Mouse (Mus musculus) kidney, postnatal 0 days (tissue): ENCODE results near the gene Smc2. TPM values are rescaled to one million over a fixed set of nuclear protein-coding genes. Genes with fewer than 3 reads are reported as not detected.
"Not testable (repeated sequence)": the region's sequence is repeated elsewhere in the genome, so short reads cannot be mapped to it uniquely, and the experiment has no call there.

Experiments used
- ATAC-seq: fragments of 200-750 bp; cut with Nextera tagmentation; replicated peaks from 2 replicates; pipeline ENCODE4 v1.8.0; 2017; ENCODE audit warnings: low read depth, moderate number of reproducible peaks, moderate TSS enrichment, moderate library complexity; ENCODE audit not compliant: low FRiP score
- DNase-seq: peaks from one replicate; pipeline ENCODE4 v3.0.0-alpha.2; 2016; ENCODE audit warnings: low spot score
- H3K27ac ChIP-seq: fragments of 300-500 bp; sonication (generic); 2 replicates; pipeline ENCODE4 v1.5.1; 2014; ENCODE audit warnings: mild to moderate bottlenecking
- H3K27me3 ChIP-seq: fragments of 300-500 bp; sonication (generic); 2 replicates; pipeline ENCODE4 v1.6.1; 2014; ENCODE audit warnings: low read length, mixed read lengths; ENCODE audit not compliant: insufficient read depth
- H3K36me3 ChIP-seq: fragments of 300-500 bp; sonication (generic); 2 replicates; pipeline ENCODE4 v1.6.1; 2014; ENCODE audit warnings: low read length, mixed read lengths; ENCODE audit not compliant: insufficient read depth
- H3K4me1 ChIP-seq: fragments of 300-500 bp; sonication (generic); replicated peaks from 2 replicates; pipeline ENCODE4 v1.6.1; 2014; ENCODE audit warnings: antibody characterized with exemption, low read length, mixed read lengths; ENCODE audit not compliant: insufficient read depth
- H3K4me2 ChIP-seq: fragments of 300-500 bp; sonication (generic); 2 replicates; pipeline ENCODE4 v1.6.1; 2014; ENCODE audit warnings: mild to moderate bottlenecking, low read length, moderate library complexity, mixed read lengths
- H3K4me3 ChIP-seq: fragments of 300-500 bp; sonication (generic); replicated peaks from 2 replicates; pipeline ENCODE4 v1.5.1; 2014; ENCODE audit warnings: low read depth, low read length
- H3K9ac ChIP-seq: fragments of 300-500 bp; sonication (generic); 2 replicates; pipeline ENCODE4 v1.6.1; 2014; ENCODE audit warnings: low read depth, low read length
- H3K9me3 ChIP-seq: fragments of 300-500 bp; sonication (generic); replicated peaks from 2 replicates; pipeline ENCODE4 v1.6.1; 2016; ENCODE audit warnings: low read length, inconsistent platforms, mixed read lengths
- CTCF ChIP-seq: IDR thresholded peaks from 2 replicates; pipeline ENCODE4 v1.5.1; 2016; ENCODE audit warnings: antibody characterized with exemption, low read depth, mild to moderate bottlenecking, moderate library complexity
- WGBS: fragments of 180-500 bp; shearing (Covaris S2); extraction: QIAGEN DNeasy Blood & Tissue Kit; methylation state at CpG from one replicate; pipeline ENCODE4 v1.1.7; 2014; 5-methylcytosine and 5-hydroxymethylcytosine counted together
- polyA plus RNA-seq: library from polyadenylated mRNA; unstranded; fragments of >200 nt; fragmentation: Nextera tagmentation; extraction: Ambion mirVana; gene quantifications from 2 replicates; pipeline ENCODE4 v1.2.1, GENCODE M21; 2015

Gene Smc2
- polyA plus RNA-seq, result 123 and 140 TPM in 2 replicates

DNA sequence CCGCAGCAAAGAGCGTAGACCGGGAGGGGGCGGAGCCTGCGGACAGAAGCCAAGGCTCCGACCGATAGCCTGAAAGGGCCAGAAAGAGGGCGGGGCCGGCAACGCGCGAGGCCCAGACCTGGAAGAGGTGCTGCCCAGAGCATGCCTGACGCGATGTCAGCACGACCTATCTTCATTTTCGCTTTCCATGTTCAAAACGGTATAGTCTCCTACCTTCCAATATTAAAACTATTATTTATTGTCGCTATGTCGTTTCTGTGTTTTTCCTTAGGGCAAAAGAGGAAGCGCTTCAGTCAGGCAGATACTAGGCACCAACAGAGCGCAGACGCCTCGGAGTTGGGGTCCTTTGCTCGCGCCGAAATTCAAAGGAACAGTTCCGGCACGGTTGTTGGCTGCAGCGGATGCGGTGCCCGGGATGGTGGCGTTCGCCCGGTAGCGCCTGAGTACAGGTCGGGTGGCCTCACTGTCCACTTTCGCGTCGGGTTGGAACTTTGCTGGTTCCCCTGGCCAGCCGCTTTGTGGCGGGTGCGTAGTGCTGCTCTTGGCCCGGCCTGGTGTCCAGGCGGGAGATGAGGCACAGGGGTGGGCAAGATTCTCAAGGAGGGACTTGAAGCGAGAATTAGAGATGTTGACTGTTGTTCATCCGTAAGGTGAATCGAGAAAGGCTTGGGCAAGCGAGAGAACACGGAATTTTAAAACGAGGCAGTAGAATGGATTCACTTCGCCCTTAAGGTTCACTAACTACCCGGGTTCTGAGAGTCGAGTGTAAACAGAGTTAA is at the start of gene Smc2:
Gene Smc2 (plus strand): TSS at position 358 of the 779 bp plus-strand sequence.
- no peaks in the 10 kb centered on the region for H3K27me3 ChIP-seq
- no peak for TF ChIP-seq CTCF
- DNase-seq (peak; percentile 99), ATAC-seq (peak; percentile 100)
- peak within 1 kb of the TSS; percentile 85 for H3K27ac ChIP-seq
- peak within 1 kb of the TSS; percentile 81 for H3K4me3 ChIP-seq
- H3K9me3 ChIP-seq, result no peaks in the 10 kb centered on the region
- H3K4me1 ChIP-seq, result no peaks in the 10 kb centered on the region; the same call in 1 of the 2 replicates
- 0 out of 2 replicates have a peak, but pooled peaks cover 6% of the 10 kb centered on the region for H3K36me3 ChIP-seq
- H3K4me2 ChIP-seq, result peak within 1 kb of the TSS; percentile 83
- peak within 1 kb of the TSS; percentile 64 for H3K9ac ChIP-seq
- under 1% methylated on average over 53 of the region's 53 CpGs for WGBS

GRCm38 (mm10) chr4:52411587-52411986 is 27.5 kb upstream of the Smc2 start:
- no peak overlapping the region for H3K4me3 ChIP-seq
- WGBS, result 76% methylated on average over 2 of the region's 2 CpGs
- no peaks in the 10 kb centered on the region for H3K36me3 ChIP-seq
- no peak overlapping the region for H3K4me2 ChIP-seq
- no peaks in the 10 kb centered on the region for H3K9me3 ChIP-seq
- H3K4me1 ChIP-seq, result no peaks in the 10 kb centered on the region
- H3K9ac ChIP-seq, result no peak overlapping the region
- no peak for TF ChIP-seq CTCF
- H3K27ac ChIP-seq, result no peak overlapping the region
- ATAC-seq, result no peak
- no peak for DNase-seq
- no peaks in the 10 kb centered on the region for H3K27me3 ChIP-seq

GRCm38 (mm10) chr4:52423653-52424052 is 15.4 kb upstream of the Smc2 start:
- no peak for TF ChIP-seq CTCF
- no peaks in the 10 kb centered on the region for H3K27me3 ChIP-seq
- ATAC-seq, result no peak

DNA sequence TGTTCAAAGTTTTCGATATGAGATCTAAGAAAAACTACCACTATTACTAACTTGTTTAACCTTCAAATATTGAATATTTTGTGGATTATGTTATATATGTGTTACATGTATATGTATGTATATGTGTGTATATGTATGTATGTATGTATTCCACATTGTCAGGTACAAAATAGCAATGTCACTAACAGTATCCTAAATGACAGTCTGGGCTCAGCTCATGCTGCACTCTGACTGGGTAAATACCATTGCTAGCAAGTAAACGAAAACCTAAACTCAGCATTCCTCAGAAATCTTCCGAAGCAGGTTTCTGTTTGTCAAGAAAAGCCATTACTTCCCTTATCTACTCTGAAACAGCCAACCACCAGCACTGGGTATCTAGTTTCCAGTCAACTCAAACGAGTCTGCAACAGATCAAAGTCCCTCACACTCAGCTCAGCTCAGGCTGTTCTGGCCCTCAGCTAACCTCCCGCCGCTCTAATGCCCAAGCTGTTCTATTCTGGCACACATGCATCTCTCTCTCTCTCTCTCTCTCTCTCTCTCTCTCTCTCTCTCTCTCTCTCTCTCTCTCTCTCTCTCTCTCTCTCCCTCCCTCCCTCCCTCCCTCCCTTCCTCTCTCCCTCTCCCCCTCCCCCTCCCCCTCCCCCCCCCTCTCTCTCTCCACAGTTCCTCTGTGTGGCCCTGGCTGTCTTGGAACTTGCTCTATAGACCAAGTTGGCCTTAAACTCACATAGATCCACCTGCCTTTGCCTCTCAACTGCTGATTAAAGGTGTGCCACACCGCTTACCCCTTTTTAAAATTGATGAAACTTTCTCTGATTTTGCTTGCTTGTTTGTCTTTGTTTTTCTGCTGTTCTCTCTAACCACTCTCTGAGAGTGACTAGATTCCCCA is 9.5 kb upstream of the Smc2 start:
- Histone ChIP-seq H3K36me3 (no peaks in the 10 kb centered on the region), H3K9me3 (no peaks in the 10 kb centered on the region), H3K27ac (no peak overlapping the region), H3K27me3 (no peaks in the 10 kb centered on the region), H3K4me3 (no peak overlapping the region), H3K4me2 (no peak overlapping the region), H3K4me1 (no peaks in the 10 kb centered on the region), H3K9ac (no peak overlapping the region)
- no peak for TF ChIP-seq CTCF
- WGBS, result 43% methylated on average over 7 of the region's 7 CpGs
- ATAC-seq (peak; percentile 84; the same call in 1 of the 2 replicates), DNase-seq (peak; percentile 48)

More at GRCm38 (mm10) chr4:52423653-52424052, 15.4 kb upstream of the Smc2 start:
- Histone ChIP-seq H3K27ac (no peak overlapping the region), H3K4me2 (no peak overlapping the region), H3K36me3 (no peaks in the 10 kb centered on the region), H3K9me3 (no peaks in the 10 kb centered on the region), H3K4me3 (no peak overlapping the region), H3K4me1 (no peaks in the 10 kb centered on the region), H3K9ac (no peak overlapping the region)
- WGBS, result 42% methylated on average over 4 of the region's 4 CpGs
- peak; percentile 40 for DNase-seq

GRCm38 (mm10) chr4:52435551-52435950 is 3.5 kb upstream of the Smc2 start:
- not testable (repeated sequence) for H3K4me2 ChIP-seq, H3K9me3 ChIP-seq, ATAC-seq, H3K4me1 ChIP-seq, H3K36me3 ChIP-seq, H3K27me3 ChIP-seq, H3K9ac ChIP-seq, H3K27ac ChIP-seq, DNase-seq, H3K4me3 ChIP-seq
- 97% methylated on average over 2 of the region's 2 CpGs for WGBS

GRCm38 (mm10) chr4:52438371-52438885 is 615 bp upstream of the Smc2 start:
- Histone ChIP-seq H3K4me3 (peak overlapping the region; percentile 81), H3K9me3 (no peaks in the 10 kb centered on the region), H3K9ac (peak overlapping the region; percentile 64), H3K27me3 (no peaks in the 10 kb centered on the region), H3K36me3 (0 out of 2 replicates have a peak, but pooled peaks cover 6% of the 10 kb centered on the region), H3K4me1 (no peaks in the 10 kb centered on the region; the same call in 1 of the 2 replicates), H3K27ac (peak overlapping the region; percentile 85), H3K4me2 (peak overlapping the region; percentile 83)
- TF ChIP-seq CTCF, result no peak
- peak; percentile 71; the same call in 1 of the 2 replicates for ATAC-seq
- under 1% methylated on average over 20 of the region's 20 CpGs for WGBS
- DNase-seq, result no peak
